Mouse (Mus musculus) inflammation-experienced regulatory T-cells, adult 6 months (primary cell): ENCODE measurements around the gene Slc9a3r1. TPM values are rescaled to one million over a fixed set of nuclear protein-coding genes. Genes with fewer than 3 reads are reported as not detected.
A peak's percentile ranks its signal among the peaks of the same experiment; 100 is the strongest.

Experiments used
- ATAC-seq: one replicate; pipeline ENCODE4 v1.8.0; 2017
- polyA plus RNA-seq, 3 experiments: library from polyadenylated mRNA; unstranded; fragments of 100-300 nt; shearing (Covaris generic); gene quantifications; one replicate each; pipeline ENCODE4 v1.2.1; 2017

Gene Slc9a3r1
- polyA plus RNA-seq, 3 experiments from 2014 or later: 137 to 172 (median 165) TPM

- no peak for ATAC-seq
Observed at GRCm38 (mm10) chr11:115194693-115195092, 31.6 kb downstream of the Slc9a3r1 start.

GRCm38 (mm10) chr11:115195933-115196332 lies 32.8 kb downstream of the Slc9a3r1 start:
- ATAC-seq: no peak

GRCm38 (mm10) chr11:115197558-115197957 lies 34.4 kb downstream of the Slc9a3r1 start:
- ATAC-seq: no peak

- ATAC-seq: peak; percentile 78
Observed at GRCm38 (mm10) chr11:115198932-115199384, 35.8 kb downstream of the Slc9a3r1 start.

GRCm38 (mm10) chr11:115200520-115200919 lies 37.4 kb downstream of the Slc9a3r1 start:
- no peak for ATAC-seq

- peak; percentile 67 for ATAC-seq
Observed at GRCm38 (mm10) chr11:115202316-115202715, 39.2 kb downstream of the Slc9a3r1 start.

GRCm38 (mm10) chr11:115202756-115203155 lies 39.6 kb downstream of the Slc9a3r1 start:
- no peak for ATAC-seq

- no peak for ATAC-seq
Observed at GRCm38 (mm10) chr11:115208126-115208525, 45.0 kb downstream of the Slc9a3r1 start.

- no peak for ATAC-seq
Observed at GRCm38 (mm10) chr11:115208776-115209732, 45.9 kb downstream of the Slc9a3r1 start.

GRCm38 (mm10) chr11:115209958-115210357 lies 46.8 kb downstream of the Slc9a3r1 start:
- ATAC-seq: no peak

GRCm38 (mm10) chr11:115212116-115212515 lies 49.0 kb downstream of the Slc9a3r1 start:
- ATAC-seq: no peak

- ATAC-seq: no peak
Observed at GRCm38 (mm10) chr11:115215123-115215522, 52.0 kb downstream of the Slc9a3r1 start.

- ATAC-seq: no peak
Observed at GRCm38 (mm10) chr11:115217439-115218410, 54.6 kb downstream of the Slc9a3r1 start.

- no peak for ATAC-seq
Observed at GRCm38 (mm10) chr11:115219263-115219662, 56.1 kb downstream of the Slc9a3r1 start.

GRCm38 (mm10) chr11:115219685-115220084 lies 56.5 kb downstream of the Slc9a3r1 start:
- no peak for ATAC-seq

- no peak for ATAC-seq
Observed at GRCm38 (mm10) chr11:115222077-115222476, 58.9 kb downstream of the Slc9a3r1 start.

- no peak for ATAC-seq
Observed at GRCm38 (mm10) chr11:115222570-115222969, 59.4 kb downstream of the Slc9a3r1 start.

GRCm38 (mm10) chr11:115223451-115223850 lies 60.3 kb downstream of the Slc9a3r1 start:
- no peak for ATAC-seq

GRCm38 (mm10) chr11:115223877-115224276 lies 60.7 kb downstream of the Slc9a3r1 start:
- ATAC-seq: peak; percentile 73

- ATAC-seq: no peak
Observed at GRCm38 (mm10) chr11:115224889-115225288, 61.7 kb downstream of the Slc9a3r1 start.

- ATAC-seq: no peak
Observed at GRCm38 (mm10) chr11:115225301-115225700, 62.2 kb downstream of the Slc9a3r1 start.

- peak; percentile 58 for ATAC-seq
Observed at GRCm38 (mm10) chr11:115226811-115227491, 63.8 kb downstream of the Slc9a3r1 start.
